Mouse (Mus musculus) myocyte (in vitro differentiated cells): Measurements from ENCODE around the gene Adamts17. TPM values are rescaled to one million over a fixed set of nuclear protein-coding genes. Genes with fewer than 3 reads are reported as not detected.

Experiments used
- H3K27me3 ChIP-seq: one replicate; pipeline ENCODE4 v1.6.1; 2011; ENCODE audit not compliant: control insufficient read depth, insufficient read depth, insufficient read length
- H3K36me3 ChIP-seq: one replicate; pipeline ENCODE4 v1.6.1; 2011; ENCODE audit not compliant: control insufficient read depth, insufficient read depth
- H3K4me2 ChIP-seq: one replicate; pipeline ENCODE4 v1.6.1; 2011; ENCODE audit warnings: low read depth, control low read depth
- H3K4me3 ChIP-seq: one replicate; pipeline ENCODE4 v1.5.1; 2011; ENCODE audit warnings: mild to moderate bottlenecking, control low read depth, moderate library complexity
- H3K79me2 ChIP-seq: one replicate; pipeline ENCODE4 v1.6.1; 2011; ENCODE audit not compliant: control insufficient read depth, insufficient read depth
- H3ac ChIP-seq: one replicate; pipeline ENCODE4 v1.6.1; 2011; ENCODE audit not compliant: control insufficient read depth, insufficient read length
- CEBPB ChIP-seq: IDR thresholded peaks from 2 replicates; pipeline ENCODE4 v1.6.1; 2011; ENCODE audit warnings: mild to moderate bottlenecking, moderate library complexity; ENCODE audit not compliant: poor library complexity, insufficient read depth, severe bottlenecking
- E2F4 ChIP-seq: IDR thresholded peaks from one replicate; pipeline ENCODE4 v1.6.1; 2011; ENCODE audit warnings: mild to moderate bottlenecking, control low read depth, moderate library complexity; ENCODE audit not compliant: insufficient read depth
- MAX ChIP-seq: IDR thresholded peaks from one replicate; pipeline ENCODE4 v1.6.1; 2011; ENCODE audit warnings: low read depth, mild to moderate bottlenecking, control low read depth
- MYOD1 ChIP-seq, 3 experiments: IDR thresholded peaks; one replicate each; pipeline ENCODE4 v1.6.1; 2011; ENCODE audit warnings: control low read depth in 2 of 3, low read depth in 2 of 3, mild to moderate bottlenecking in 2 of 3, moderate library complexity in 1 of 3; ENCODE audit not compliant: insufficient read length in 2 of 3, control insufficient read depth in 1 of 3
- MYOG ChIP-seq, 3 experiments: IDR thresholded peaks; one replicate each; pipeline ENCODE4 v1.6.1; 2011; ENCODE audit warnings: control low read depth in 2 of 3, low read depth in 2 of 3, mild to moderate bottlenecking in 2 of 3; ENCODE audit not compliant: insufficient read length in 2 of 3, control insufficient read depth in 1 of 3, insufficient read depth in 1 of 3
- POLR2A ChIP-seq: IDR thresholded peaks from one replicate; pipeline ENCODE4 v1.6.1; 2011; ENCODE audit warnings: low read depth, mild to moderate bottlenecking, control low read depth, moderate library complexity; ENCODE audit not compliant: insufficient read length
- POLR2AphosphoS2 ChIP-seq: IDR thresholded peaks from one replicate; pipeline ENCODE4 v1.6.1; 2011; ENCODE audit warnings: low read depth, control low read depth; ENCODE audit not compliant: insufficient read length
- REST ChIP-seq: IDR thresholded peaks from one replicate; pipeline ENCODE4 v1.6.1; 2011; ENCODE audit warnings: mild to moderate bottlenecking, control low read depth, moderate library complexity; ENCODE audit not compliant: insufficient read depth, insufficient read length
- SRF ChIP-seq: IDR thresholded peaks from one replicate; pipeline ENCODE4 v1.6.1; 2011; ENCODE audit warnings: low read depth; ENCODE audit not compliant: control insufficient read depth, insufficient read length
- TCF12 ChIP-seq: IDR thresholded peaks from one replicate; pipeline ENCODE4 v1.6.1; 2011; ENCODE audit warnings: mild to moderate bottlenecking, control low read depth; ENCODE audit not compliant: poor library complexity, insufficient read depth, severe bottlenecking
- TCF3 ChIP-seq: IDR thresholded peaks from one replicate; pipeline ENCODE4 v1.6.1; 2011; ENCODE audit warnings: low read depth, control low read depth; ENCODE audit not compliant: insufficient read length
- USF1 ChIP-seq: IDR thresholded peaks from one replicate; pipeline ENCODE4 v1.6.1; 2011; ENCODE audit warnings: low read depth, mild to moderate bottlenecking, control low read depth, moderate library complexity
- polyA plus RNA-seq: library from polyadenylated mRNA; unstranded; fragments of >200 nt; fragmentation: generic; extraction: Trizol; gene quantifications from one replicate; pipeline ENCODE4 v1.2.1, GENCODE M21; 2012; ENCODE audit warnings: missing spikeins

Adamts17 gene
- polyA plus RNA-seq, 1 experiment = 1.8 TPM

- Histone ChIP-seq H3K4me2 (no peak overlapping the region), H3K79me2 (no peaks in the 10 kb centered on the region), H3ac (no peak overlapping the region), H3K4me3 (no peak overlapping the region), H3K27me3 (peaks cover 46% of the 10 kb centered on the region), H3K36me3 (no peaks in the 10 kb centered on the region)
- TF ChIP-seq MYOG (IDR thresholded peaks at IDR 0.05; ENCODE audit: control insufficient read depth in 1 of 3, insufficient read depth in 1 of 3, insufficient read length in 2 of 3, low read depth in 2 of 3) (no peak), POLR2AphosphoS2 (no peak), MYOD1 (IDR thresholded peaks at IDR 0.05; ENCODE audit: control insufficient read depth in 1 of 3, insufficient read length in 2 of 3, low read depth in 2 of 3) (no peak), E2F4 (no peak), TCF12 (no peak)
These were observed 51.9 kb downstream of the Adamts17 start for GRCm38 (mm10) chr7:66891431-66891830.

- H3K27me3 ChIP-seq = peaks cover 43% of the 10 kb centered on the region
- H3K4me2 ChIP-seq = no peak overlapping the region
- no peaks in the 10 kb centered on the region for H3K79me2 ChIP-seq
- no peak overlapping the region for H3ac ChIP-seq
- H3K36me3 ChIP-seq = no peaks in the 10 kb centered on the region
- H3K4me3 ChIP-seq = no peak overlapping the region
- TF ChIP-seq E2F4 (no peak), POLR2AphosphoS2 (no peak), TCF3 (no peak), MYOD1 (IDR thresholded peaks at IDR 0.05; ENCODE audit: control insufficient read depth in 1 of 3, insufficient read length in 2 of 3, low read depth in 2 of 3) (no peak), POLR2A (no peak), REST (no peak), CEBPB (no peak), SRF (no peak), TCF12 (no peak), MAX (no peak), USF1 (no peak), MYOG (IDR thresholded peaks at IDR 0.05; ENCODE audit: control insufficient read depth in 1 of 3, insufficient read depth in 1 of 3, insufficient read length in 2 of 3, low read depth in 2 of 3) (no peak)
These were observed 52.6 kb downstream of the Adamts17 start for GRCm38 (mm10) chr7:66892096-66892495.

GRCm38 (mm10) chr7:66902376-66902775 lies 62.8 kb downstream of the Adamts17 start:
- peaks cover 47% of the 10 kb centered on the region for H3K27me3 ChIP-seq
- no peak overlapping the region for H3ac ChIP-seq
- TF ChIP-seq MYOD1 (IDR thresholded peaks at IDR 0.05; ENCODE audit: control insufficient read depth in 1 of 3, insufficient read length in 2 of 3, low read depth in 2 of 3) = peak in 2 of 3 experiments; percentile 37 to 63
- peak in 1 of 3 experiments; percentile 57 for TF ChIP-seq MYOG (IDR thresholded peaks at IDR 0.05; ENCODE audit: control insufficient read depth in 1 of 3, insufficient read depth in 1 of 3, insufficient read length in 2 of 3, low read depth in 2 of 3)
- no peak for TF ChIP-seq CEBPB
- H3K79me2 ChIP-seq = no peaks in the 10 kb centered on the region
- no peak overlapping the region for H3K4me2 ChIP-seq
- H3K36me3 ChIP-seq = no peaks in the 10 kb centered on the region
- no peak overlapping the region for H3K4me3 ChIP-seq

- H3K4me2 ChIP-seq = no peak overlapping the region
- H3K79me2 ChIP-seq = no peaks in the 10 kb centered on the region
- no peaks in the 10 kb centered on the region for H3K36me3 ChIP-seq
- no peak overlapping the region for H3K4me3 ChIP-seq
- H3ac ChIP-seq = no peak overlapping the region
- TF ChIP-seq SRF (no peak), MYOD1 (IDR thresholded peaks at IDR 0.05; ENCODE audit: control insufficient read depth in 1 of 3, insufficient read length in 2 of 3, low read depth in 2 of 3) (no peak), POLR2A (no peak), MYOG (IDR thresholded peaks at IDR 0.05; ENCODE audit: control insufficient read depth in 1 of 3, insufficient read depth in 1 of 3, insufficient read length in 2 of 3, low read depth in 2 of 3) (no peak), E2F4 (no peak), MAX (no peak), USF1 (no peak), TCF3 (no peak), TCF12 (no peak), REST (no peak), POLR2AphosphoS2 (no peak), CEBPB (no peak)
- peaks cover 47% of the 10 kb centered on the region for H3K27me3 ChIP-seq
These were observed 63.5 kb downstream of the Adamts17 start for GRCm38 (mm10) chr7:66903014-66903413.

GRCm38 (mm10) chr7:66905941-66906340 lies 66.4 kb downstream of the Adamts17 start:
- TF ChIP-seq SRF (no peak), REST (no peak), MYOG (IDR thresholded peaks at IDR 0.05; ENCODE audit: control insufficient read depth in 1 of 3, insufficient read depth in 1 of 3, insufficient read length in 2 of 3, low read depth in 2 of 3) (no peak), MYOD1 (IDR thresholded peaks at IDR 0.05; ENCODE audit: control insufficient read depth in 1 of 3, insufficient read length in 2 of 3, low read depth in 2 of 3) (no peak), USF1 (no peak), MAX (no peak), TCF3 (no peak), CEBPB (no peak), POLR2A (no peak), POLR2AphosphoS2 (no peak), E2F4 (no peak), TCF12 (no peak)
- Histone ChIP-seq H3K36me3 (no peaks in the 10 kb centered on the region), H3K79me2 (no peaks in the 10 kb centered on the region), H3K4me3 (no peak overlapping the region), H3ac (no peak overlapping the region), H3K27me3 (peaks cover 52% of the 10 kb centered on the region), H3K4me2 (no peak overlapping the region)
